Mouse (Mus musculus) bone marrow, adult 2 months (tissue): ENCODE data around the gene Tdp1.
"Not testable (repeated sequence)": the region's sequence is repeated elsewhere in the genome, so short reads cannot be mapped to it uniquely, and the experiment has no call there.

Experiments used
- CTCF ChIP-seq: fragments of 200-500 bp; IDR thresholded peaks from 2 replicates; pipeline ENCODE4 v1.5.1; 2011; ENCODE audit warnings: low read length, control low read depth; ENCODE audit not compliant: control insufficient read depth, insufficient read depth
- POLR2A ChIP-seq: fragments of 200-500 bp; IDR thresholded peaks from 2 replicates; pipeline ENCODE4 v1.6.1; 2011; ENCODE audit warnings: low read depth, mild to moderate bottlenecking, control low read depth, low read length, borderline replicate concordance; ENCODE audit not compliant: control insufficient read depth

DNA sequence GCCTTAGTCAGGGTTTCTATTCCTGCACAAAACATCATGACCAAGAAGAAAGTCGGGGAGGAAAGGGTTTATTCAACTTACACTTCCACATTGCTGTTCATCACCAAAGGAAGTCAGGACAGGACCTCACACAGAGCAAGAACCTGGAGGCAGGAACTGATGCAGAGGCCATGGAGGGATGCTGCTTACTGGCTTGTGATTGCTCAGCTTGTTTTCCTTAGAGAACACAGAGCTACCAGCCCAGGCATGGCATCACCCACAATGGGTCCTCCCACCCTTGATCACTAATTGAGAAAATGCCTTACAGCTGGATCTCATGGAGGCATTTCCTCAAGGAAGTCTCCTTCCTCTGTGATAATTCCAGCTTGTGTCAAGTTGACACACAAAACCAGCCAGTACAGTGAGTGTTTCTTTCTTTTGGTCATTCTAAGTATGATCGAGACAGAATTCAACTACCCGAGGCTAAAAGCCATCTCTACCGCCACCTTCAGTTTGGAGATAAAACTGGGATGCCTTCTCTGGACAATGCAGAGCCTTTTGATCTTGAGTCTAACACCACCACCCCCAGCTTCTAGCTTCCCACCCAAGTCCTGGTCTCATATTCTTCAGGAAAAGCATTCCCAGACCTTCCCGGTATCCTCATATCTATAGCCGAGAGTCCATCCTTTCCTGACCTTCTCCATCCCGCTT is 87.0 kb downstream of the Tdp1 start:
- TF ChIP-seq POLR2A, CTCF: not testable (repeated sequence)
